8 mouse cellular contexts compared by ENCODE assay signal in the genomic region with DNA sequence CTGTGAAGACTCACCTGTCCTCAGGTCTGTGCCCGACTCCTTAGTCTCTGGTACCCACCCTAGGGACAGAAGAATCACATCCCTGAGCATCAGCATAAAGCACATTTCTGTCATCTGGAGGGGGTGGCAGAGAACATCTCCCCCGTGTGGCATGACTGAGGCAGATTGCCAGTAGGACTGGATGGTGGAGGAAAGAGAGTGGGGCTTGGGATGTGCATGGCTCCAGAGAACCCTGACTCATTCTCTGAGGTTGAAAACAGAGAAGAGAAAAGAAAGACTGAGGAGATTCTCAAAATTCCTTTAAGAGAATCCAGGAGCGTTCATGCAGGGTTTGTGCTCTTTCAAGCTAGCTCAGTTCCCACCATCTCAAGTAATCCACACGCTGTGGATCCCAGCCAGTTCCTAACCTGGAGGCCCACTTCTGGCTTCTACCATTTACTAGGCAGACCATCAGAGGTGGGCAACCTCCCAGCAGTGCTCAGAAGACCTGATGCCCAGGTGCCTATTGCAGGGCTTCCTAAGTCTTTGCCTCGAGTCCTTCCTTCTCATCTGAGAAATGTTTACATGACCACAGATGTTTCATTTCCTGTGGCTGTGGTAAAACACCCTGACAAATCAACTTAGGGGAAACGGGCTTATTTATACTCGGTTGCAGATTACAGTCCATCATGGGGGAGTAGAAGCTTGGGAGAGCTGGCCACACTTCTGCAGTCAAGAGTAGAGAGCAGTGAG. TPM values are rescaled to one million over a fixed set of nuclear protein-coding genes. Genes with fewer than 3 reads are reported as not detected.
A peak's percentile ranks its signal among the peaks of the same experiment; 100 is the strongest.
DNase-seq lines count a peak whose midpoint lies in the region; ATAC-seq and TF ChIP-seq lines count a peak whose summit lies in the region.
"Not testable (repeated sequence)": the region's sequence is repeated elsewhere in the genome, so short reads cannot be mapped to it uniquely, and the experiment has no call there.

No protein-coding gene starts in this region.

- H3K27me3 ChIP-seq in liver, embryonic 12.5 days (replicated peaks); lung, embryonic 16.5 days (ENCODE audit: control insufficient read depth, insufficient read depth, low read depth, low read length); myocyte (ENCODE audit: control insufficient read depth, insufficient read depth, insufficient read length); thymus, adult 2 months (ENCODE audit: control insufficient read depth, insufficient read depth, low read length): not testable (repeated sequence)

- not testable (repeated sequence) for H3K79me2 ChIP-seq in myocyte (ENCODE audit: control insufficient read depth, insufficient read depth)

- TF ChIP-seq CTCF in bone marrow macrophage, adult 2 months (IDR thresholded peaks at IDR 0.05; ENCODE audit: low read depth, low read length): peak; percentile 28; the same call in 1 of the 2 replicates
- not testable (repeated sequence) for TF ChIP-seq CTCF in thymus, adult 2 months (IDR thresholded peaks at IDR 0.05; ENCODE audit: borderline replicate concordance, control insufficient read depth, extremely low read depth, insufficient read depth, low read length, poor library complexity)

- WGBS in liver, embryonic 12.5 days (ENCODE audit: insufficient replicate concordance): 46% methylated on average over 4 of the region's 7 CpGs
- WGBS in lung, embryonic 16.5 days: 58% methylated on average over 4 of the region's 7 CpGs
- WGBS in thymus, adult 2 months: 30% methylated on average over 5 of the region's 7 CpGs

- not testable (repeated sequence) for H3K4me2 ChIP-seq in liver, embryonic 12.5 days; lung, embryonic 16.5 days (ENCODE audit: low read depth, low read length)
- H3K4me2 ChIP-seq in myocyte (ENCODE audit: low read depth): peak overlapping the region; percentile 55

- not testable (repeated sequence) for H3K9ac ChIP-seq in liver, embryonic 12.5 days; lung, embryonic 16.5 days (ENCODE audit: low read length)

- H3K36me3 ChIP-seq in liver, embryonic 12.5 days; lung, embryonic 16.5 days (ENCODE audit: control insufficient read depth, insufficient read depth, low read length); myocyte (ENCODE audit: control insufficient read depth, insufficient read depth); thymus, adult 2 months (ENCODE audit: control insufficient read depth, insufficient read depth, low read length): not testable (repeated sequence)

- not testable (repeated sequence) for H3K9me3 ChIP-seq in liver, embryonic 12.5 days (replicated peaks); lung, embryonic 16.5 days (ENCODE audit: control insufficient read depth, low read length)

- ATAC-seq in frontal cortex, adult (ENCODE audit: low TSS enrichment): peak; percentile 64; the same call in 1 of the 2 replicates
- ATAC-seq in inflammation-experienced regulatory T-cells, adult 6 months: peak; percentile 79
- ATAC-seq in liver, embryonic 12.5 days: peak; percentile 24; the same call in 1 of the 2 replicates
- peak; percentile 56; the same call in 1 of the 2 replicates for ATAC-seq in lung, embryonic 16.5 days (ENCODE audit: low read depth)

- not testable (repeated sequence) for H3ac ChIP-seq in myocyte (ENCODE audit: control insufficient read depth, insufficient read length)

- not testable (repeated sequence) for H3K4me3 ChIP-seq in bone marrow macrophage, adult 2 months (ENCODE audit: insufficient read depth, low read length); liver, embryonic 12.5 days; lung, embryonic 16.5 days (ENCODE audit: low read length); myocyte; thymus, adult 2 months (ENCODE audit: control insufficient read depth, insufficient read depth, low read length)

- peak; percentile 65 for DNase-seq in A20 (ENCODE audit: low read depth, low spot score)
- DNase-seq in thymus, adult 2 months: not testable (repeated sequence)

- TF ChIP-seq POLR2A in bone marrow macrophage, adult 2 months (IDR thresholded peaks at IDR 0.05; ENCODE audit: borderline replicate concordance, low read depth, low read length); myocyte (IDR thresholded peaks at IDR 0.05; ENCODE audit: insufficient read length, low read depth); thymus, adult 2 months (IDR thresholded peaks at IDR 0.05; ENCODE audit: control insufficient read depth, extremely low read depth, insufficient read depth, low read length, poor library complexity): not testable (repeated sequence)

- peak overlapping the region; percentile 87 for H3K27ac ChIP-seq in bone marrow macrophage, adult 2 months (ENCODE audit: insufficient read depth, low read depth, low read length)
- H3K27ac ChIP-seq in liver, embryonic 12.5 days: not testable (repeated sequence)
- peak overlapping the region; percentile 36; the same call in 1 of the 2 replicates for H3K27ac ChIP-seq in lung, embryonic 16.5 days (ENCODE audit: low read length)
- H3K27ac ChIP-seq in thymus, adult 2 months (ENCODE audit: control insufficient read depth, insufficient read depth, low read length): peak overlapping the region; percentile 39

- H3K4me1 ChIP-seq in bone marrow macrophage, adult 2 months (ENCODE audit: control insufficient read depth, insufficient read depth, low read length): peaks cover 46% of the 10 kb centered on the region
- H3K4me1 ChIP-seq in liver, embryonic 12.5 days: peaks cover 38% of the 10 kb centered on the region
- H3K4me1 ChIP-seq in lung, embryonic 16.5 days (replicated peaks; ENCODE audit: control insufficient read depth, insufficient read depth, low read length): not testable (repeated sequence)
- peaks cover 30% of the 10 kb centered on the region for H3K4me1 ChIP-seq in thymus, adult 2 months (replicated peaks; ENCODE audit: control insufficient read depth, insufficient read depth, low read length)

RNA-seq across cellular contexts. Expression of gene Klhl25, which starts 59.9 kb away (rescaled TPM):
- 6.2 and 8.1 TPM in 2 replicates for polyA plus RNA-seq in bone marrow macrophage, adult 2 months (2012; ENCODE audit: insufficient read depth, insufficient read length, missing spikeins)
- polyA plus RNA-seq in inflammation-experienced regulatory T-cells, adult 6 months (2017; shearing (Covaris generic)): 10 to 100 TPM; 10.0 to 15.1 (median 14.4) TPM
- 12.1 and 12.2 TPM in 2 replicates for polyA plus RNA-seq in liver, embryonic 12.5 days (2016; fragmentation: Nextera tagmentation; extraction: Ambion mirVana)
- 20.5 and 21.6 TPM in 2 replicates for polyA plus RNA-seq in lung, embryonic 16.5 days (2015; fragmentation: Nextera tagmentation; extraction: Ambion mirVana)
- polyA plus RNA-seq in myocyte (2012; fragmentation: generic; extraction: Trizol): 14.6 TPM
- polyA plus RNA-seq in thymus, adult 2 months (2012; rRNA removed): 24.5 and 29.7 TPM in 2 replicates

Comparison
In these comparisons a context has a peak if more than half of its experiments do, and no peak if none do; other contexts are left out.
1. ATAC-seq: peak in every context shown above with its lines; median percentile 79 in inflammation-experienced regulatory T-cells, adult 6 months; 64 in frontal cortex, adult; 56 in lung, embryonic 16.5 days; 24 in liver, embryonic 12.5 days.